26 mouse cellular contexts compared by ENCODE assay signal in the genomic region with DNA sequence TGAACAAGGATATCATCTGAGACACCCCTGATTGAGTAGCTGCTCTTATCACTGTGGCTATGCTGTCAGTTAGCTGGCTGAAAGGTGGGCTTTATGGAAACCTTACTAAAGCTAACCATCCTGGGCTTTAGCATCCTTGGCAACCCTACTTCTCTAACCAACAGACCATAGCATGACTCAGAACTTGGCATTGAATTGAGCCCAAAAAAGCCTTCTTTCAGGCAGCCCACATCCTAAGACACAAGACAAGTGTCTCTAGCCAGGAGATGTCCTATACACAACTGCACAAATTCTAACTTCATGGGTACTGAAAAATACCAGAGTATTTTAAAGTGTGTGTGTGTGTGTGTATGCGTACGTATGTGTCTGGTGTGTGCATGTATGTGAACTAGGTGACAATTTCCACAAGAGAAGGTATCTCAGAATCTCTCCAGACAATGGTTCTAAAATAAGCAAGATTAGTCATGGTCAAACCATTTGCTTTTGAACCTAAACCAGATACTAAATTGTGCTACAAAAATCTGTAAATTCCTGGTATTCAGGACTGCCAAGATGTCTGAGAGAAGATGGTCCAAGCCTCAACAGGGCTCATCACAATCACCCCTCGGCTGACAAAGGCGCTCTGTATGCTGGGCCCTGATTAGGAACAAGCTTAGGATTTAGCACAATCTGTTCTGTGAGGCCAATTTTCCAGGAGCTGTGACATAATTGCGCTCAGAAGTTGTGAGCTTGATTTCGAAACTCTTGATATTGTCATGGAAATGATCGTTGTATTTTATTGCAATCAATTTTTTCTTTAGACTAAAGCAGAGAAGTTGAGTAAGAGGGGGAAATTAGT.
A peak's percentile ranks its signal among the peaks of the same experiment; 100 is the strongest.
DNase-seq lines count a peak whose midpoint lies in the region; ATAC-seq and TF ChIP-seq lines count a peak whose summit lies in the region.
"Had no signal": no experiment of that assay in that cellular context is flagged by ENCODE, and none has a peak within 500 bp of the region (broad histone marks: within the 10 kb centered on the region; RNA-seq: fewer than 3 reads in every experiment).

No protein-coding gene starts in this region.

- H3K79me2 ChIP-seq in MEL (ENCODE audit: control insufficient read depth, insufficient read depth, low read length, poor library complexity), result no peaks in the 10 kb centered on the region

- TF ChIP-seq EP300 in MEL (IDR thresholded peaks at IDR 0.05; ENCODE audit: low read depth in 1 of 2, low read length in 2 of 2), result no peak

- peaks cover 11% of the 10 kb centered on the region for H3K4me1 ChIP-seq in forebrain, embryonic 14.5 days (ENCODE audit: control insufficient read depth, insufficient read depth, low read length)
- H3K4me1 ChIP-seq in forebrain, embryonic 13.5 days, result peaks cover 21% of the 10 kb centered on the region
- peaks cover 24 to 34% of the 10 kb centered on the region in 2 experiments for H3K4me1 ChIP-seq in MEL (ENCODE audit: control insufficient read depth in 1 of 2, insufficient read depth in 2 of 2, low read length in 2 of 2)
- peaks cover 4% of the 10 kb centered on the region for H3K4me1 ChIP-seq in cortical plate, adult 2 months (ENCODE audit: control insufficient read depth, insufficient read depth, low read length)

- no peak overlapping the region for H3K27ac ChIP-seq in forebrain, embryonic 14.5 days (ENCODE audit: low read depth, low read length)
- H3K27ac ChIP-seq in forebrain, embryonic 13.5 days, result no peak overlapping the region; the same call in 1 of the 2 replicates
- no peak overlapping the region for H3K27ac ChIP-seq in MEL (ENCODE audit: control insufficient read depth, low read depth, low read length)
- H3K27ac ChIP-seq in cortical plate, adult 2 months (ENCODE audit: insufficient read depth, low read length), result 0 out of 2 replicates have a peak overlapping the region, but pooled peaks have one; percentile 40
- H3K27ac ChIP-seq: embryonic facial prominence, embryonic 10.5 days; forebrain, embryonic 12.5 days; hindbrain, embryonic 14.5 days had no signal

- no peak overlapping the region for H3K4me3 ChIP-seq in forebrain, embryonic 14.5 days (ENCODE audit: low read depth, low read length)
- no peak overlapping the region for H3K4me3 ChIP-seq in forebrain, embryonic 13.5 days
- H3K4me3 ChIP-seq in MEL (ENCODE audit: control insufficient read depth in 1 of 2, insufficient read depth in 1 of 2, low read depth in 2 of 2, low read length in 2 of 2), result no peak overlapping the region
- H3K4me3 ChIP-seq in cortical plate, adult 2 months (ENCODE audit: insufficient read depth, low read length), result no peak overlapping the region
- H3K4me3 ChIP-seq: embryonic facial prominence, embryonic 10.5 days; forebrain, embryonic 12.5 days; megakaryocyte, embryonic 14.5 days had no signal

- H3K9me3 ChIP-seq in forebrain, embryonic 14.5 days (replicated peaks; ENCODE audit: control insufficient read depth, low read length), result no peaks in the 10 kb centered on the region
- no peaks in the 10 kb centered on the region for H3K9me3 ChIP-seq in forebrain, embryonic 13.5 days (replicated peaks)
- no peaks in the 10 kb centered on the region for H3K9me3 ChIP-seq in MEL (replicated peaks; ENCODE audit: insufficient read depth, low read length)
- H3K9me3 ChIP-seq: embryonic facial prominence, embryonic 10.5 days; forebrain, embryonic 12.5 days; megakaryocyte, embryonic 14.5 days had no signal

- peak; percentile 30 for DNase-seq in forebrain, embryonic 14.5 days (ENCODE audit: low spot score)
- peak; percentile 38 for DNase-seq in layer of hippocampus, adult 9-11 months
- no peak for DNase-seq in layer of hippocampus, postnatal 14 days (ENCODE audit: low spot score in 2 of 2)
- DNase-seq in MEL (ENCODE audit: low read depth, low spot score), result peak; percentile 42
- no peak for DNase-seq in ovary, postnatal 10 days (ENCODE audit: low spot score)
- DNase-seq: adrenal gland, postnatal 10 days; B cell, adult 2 months; cerebellum, adult 18-20 months; gastrocnemius, postnatal 10 days; heart, adult 18-20 months; heart, postnatal 36 days; kidney, adult 9 months; kidney, postnatal 25 days; layer of hippocampus, postnatal 36 days; liver; liver, postnatal 0 days; thymus, postnatal 36 days had no signal

- WGBS in forebrain, embryonic 14.5 days, result 57% methylated on average over 7 of the region's 7 CpGs
- WGBS in forebrain, embryonic 13.5 days, result 68% methylated on average over 7 of the region's 7 CpGs

- H3K4me2 ChIP-seq in forebrain, embryonic 14.5 days (ENCODE audit: low read length), result no peak overlapping the region
- H3K4me2 ChIP-seq in forebrain, embryonic 13.5 days, result no peak overlapping the region
- H3K4me2 ChIP-seq: forebrain, embryonic 12.5 days; hindbrain, embryonic 14.5 days had no signal

- H3K27me3 ChIP-seq in forebrain, embryonic 14.5 days (replicated peaks; ENCODE audit: control insufficient read depth, insufficient read depth, low read length), result no peaks in the 10 kb centered on the region
- H3K27me3 ChIP-seq in forebrain, embryonic 13.5 days, result no peaks in the 10 kb centered on the region
- no peaks in the 10 kb centered on the region for H3K27me3 ChIP-seq in MEL (ENCODE audit: control insufficient read depth in 1 of 2, insufficient read depth in 2 of 2, low read length in 2 of 2)
- H3K27me3 ChIP-seq: forebrain, embryonic 12.5 days had no signal

- ATAC-seq in forebrain, embryonic 14.5 days, result no peak
- no peak for ATAC-seq in forebrain, embryonic 13.5 days
- no peak for ATAC-seq in cerebellum, adult (ENCODE audit: insufficient number of reproducible peaks, low FRiP score, low TSS enrichment)
- ATAC-seq: activated CD4-positive, CD25-positive, alpha-beta regulatory T cell, adult 4 months; liver, postnatal 0 days; midbrain, embryonic 16.5 days had no signal

- no peaks in the 10 kb centered on the region for H3K36me3 ChIP-seq in forebrain, embryonic 14.5 days (ENCODE audit: control insufficient read depth, insufficient read depth, low read length)
- no peaks in the 10 kb centered on the region for H3K36me3 ChIP-seq in forebrain, embryonic 13.5 days (ENCODE audit: poor library complexity, severe bottlenecking)
- peaks cover 0 to 38% of the 10 kb centered on the region in 2 experiments; a peak in 2 of 4 replicates for H3K36me3 ChIP-seq in MEL (ENCODE audit: control insufficient read depth in 1 of 2, insufficient read depth in 2 of 2, low read length in 2 of 2)
- H3K36me3 ChIP-seq: embryonic facial prominence, embryonic 10.5 days; forebrain, embryonic 12.5 days had no signal

- H3K9ac ChIP-seq in forebrain, embryonic 14.5 days (ENCODE audit: low read length), result no peak overlapping the region
- no peak overlapping the region for H3K9ac ChIP-seq in forebrain, embryonic 13.5 days
- no peak overlapping the region for H3K9ac ChIP-seq in MEL (ENCODE audit: control insufficient read depth, low read depth, low read length, poor library complexity, severe bottlenecking)
- H3K9ac ChIP-seq: forebrain, embryonic 12.5 days; hindbrain, embryonic 14.5 days; liver, postnatal 0 days had no signal

- no peak for TF ChIP-seq RAD21 in MEL (IDR thresholded peaks at IDR 0.05; ENCODE audit: low read depth, low read length)

- no peak for TF ChIP-seq POLR2A in MEL (IDR thresholded peaks at IDR 0.05; ENCODE audit: control insufficient read depth in 1 of 2, insufficient read depth in 1 of 2, low read depth in 1 of 2, low read length in 2 of 2, poor library complexity in 1 of 2)
- no peak for TF ChIP-seq POLR2A in cortical plate, adult 2 months (IDR thresholded peaks at IDR 0.05; ENCODE audit: extremely low read depth, insufficient read depth, low read length)

- no peak for TF ChIP-seq CTCF in MEL (IDR thresholded peaks at IDR 0.05 in 2 of 3, conservative IDR thresholded peaks at IDR 0.05 in 1 of 3; ENCODE audit: control insufficient read depth in 1 of 3, insufficient read depth in 1 of 3, low read depth in 2 of 3, low read length in 3 of 3, poor library complexity in 1 of 3, severe bottlenecking in 1 of 3)
- no peak for TF ChIP-seq CTCF in cortical plate, adult 2 months (IDR thresholded peaks at IDR 0.05; ENCODE audit: extremely low read depth, insufficient read depth, low read length)

TF ChIP-seq in MEL, 35 proteins besides CTCF, POLR2A, EP300 and RAD21:
- no peak for TF ChIP-seq NELFE (IDR thresholded peaks at IDR 0.05; ENCODE audit: low read depth, low read length)
- no peak for TF ChIP-seq ZNF384 (IDR thresholded peaks at IDR 0.05; ENCODE audit: low read depth, low read length)
- no peak for TF ChIP-seq MAFK (IDR thresholded peaks at IDR 0.05; ENCODE audit: borderline replicate concordance, low read depth, low read length)
- no peak for TF ChIP-seq MYB (IDR thresholded peaks at IDR 0.05; ENCODE audit: low read depth, low read length)
- no peak for TF ChIP-seq CHD1 (IDR thresholded peaks at IDR 0.05; ENCODE audit: low read depth, low read length)
- no peak for TF ChIP-seq TCF12 (IDR thresholded peaks at IDR 0.05; ENCODE audit: low read depth, low read length)
- no peak for TF ChIP-seq TAL1 (IDR thresholded peaks at IDR 0.05; ENCODE audit: low read length)
- TF ChIP-seq MAZ (IDR thresholded peaks at IDR 0.05; ENCODE audit: low read depth, low read length), result no peak
- no peak for TF ChIP-seq ZMIZ1 (IDR thresholded peaks at IDR 0.05; ENCODE audit: low read depth, low read length)
- TF ChIP-seq POLR2AphosphoS5 (IDR thresholded peaks at IDR 0.05; ENCODE audit: borderline replicate concordance, low read depth, low read length), result no peak
- no peak for TF ChIP-seq UBTF (IDR thresholded peaks at IDR 0.05; ENCODE audit: borderline replicate concordance, insufficient read depth, low read depth, low read length)
- no peak for TF ChIP-seq HCFC1 (IDR thresholded peaks at IDR 0.05; ENCODE audit: low read depth, low read length)
- TF ChIP-seq USF2 (IDR thresholded peaks at IDR 0.05; ENCODE audit: borderline replicate concordance in 1 of 2, insufficient read depth in 1 of 2, low read depth in 1 of 2, low read length in 2 of 2), result no peak
- TF ChIP-seq GATA1 (IDR thresholded peaks at IDR 0.05; ENCODE audit: low read depth, low read length), result no peak
- no peak for TF ChIP-seq ZC3H11A (IDR thresholded peaks at IDR 0.05; ENCODE audit: low read depth, low read length)
- no peak for TF ChIP-seq GABPA (IDR thresholded peaks at IDR 0.05; ENCODE audit: low read depth, low read length)
- no peak for TF ChIP-seq MYC (IDR thresholded peaks at IDR 0.05; ENCODE audit: low read depth, low read length)
- no peak for TF ChIP-seq ETS1 (IDR thresholded peaks at IDR 0.05; ENCODE audit: low read depth, low read length)
- TF ChIP-seq SMC3 (IDR thresholded peaks at IDR 0.05; ENCODE audit: low read depth, low read length), result no peak

Comparison
In these comparisons a context has a peak if more than half of its experiments do, and no peak if none do; other contexts are left out.
1. DNase-seq: peak in forebrain, embryonic 14.5 days (single experiment), layer of hippocampus, adult 9-11 months (single experiment) and MEL (single experiment); none in layer of hippocampus, postnatal 14 days (0 of 2) and ovary, postnatal 10 days (single experiment).